Mouse (Mus musculus) olfactory bulb, adult 2 months (tissue): Measurements from ENCODE around the gene Cpsf7.

Experiments
- CTCF ChIP-seq: fragments of 200-500 bp; IDR thresholded peaks from 2 replicates; pipeline ENCODE4 v1.5.1; 2012; ENCODE audit warnings: low read depth, mild to moderate bottlenecking, low read length, moderate library complexity; ENCODE audit not compliant: insufficient read depth
- POLR2A ChIP-seq: fragments of 200-500 bp; IDR thresholded peaks from 2 replicates; pipeline ENCODE4 v1.6.1; 2012; ENCODE audit warnings: mild to moderate bottlenecking, low read depth, low read length, moderate library complexity; ENCODE audit not compliant: insufficient read depth

DNA sequence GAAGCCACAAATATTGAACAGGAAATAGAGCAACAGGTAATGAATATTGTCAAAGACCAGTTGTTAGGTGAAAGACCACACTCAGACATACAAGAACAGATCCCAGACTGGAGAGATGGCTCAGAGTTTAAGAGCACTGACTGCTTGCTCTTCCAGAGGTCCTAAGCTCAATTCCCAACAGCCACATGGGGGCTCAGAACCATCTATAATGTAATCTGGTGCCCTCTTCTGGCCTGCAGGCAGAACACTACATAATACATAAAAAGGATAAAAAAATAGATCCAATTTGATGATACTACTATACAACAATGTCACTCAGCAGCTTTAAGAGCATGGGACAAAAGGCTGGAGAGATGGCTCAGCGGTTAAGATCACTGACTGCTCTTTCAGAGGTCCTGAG is 4.7 kb upstream of the Cpsf7 start:
- TF ChIP-seq CTCF (no peak), POLR2A (no peak)
